Mouse (Mus musculus): ENCODE data around the gene Sumf1. TPM values are rescaled to one million over a fixed set of nuclear protein-coding genes. Genes with fewer than 3 reads are reported as not detected.

The Sumf1 gene
- total and polyA plus RNA-seq, 2 experiments from 2014 or later, result 13.7 to 23.0 TPM

GRCm38 (mm10) chr6:108228601-108229000, 43.2 kb upstream of the Sumf1 start:
- Histone ChIP-seq H3K4me2 (ENCODE audit: low read depth, low read length, poor library complexity, severe bottlenecking) (no peak overlapping the region), H3K27ac (ENCODE audit: low read depth, low read length) (no peak overlapping the region), H3K4me3 (ENCODE audit: low read depth, low read length) (no peak overlapping the region), H3K4me1 (ENCODE audit: insufficient read depth, low read length) (no peaks in the 10 kb centered on the region), H3K27me3 (ENCODE audit: insufficient read depth, low read length) (no peaks in the 10 kb centered on the region), H3K9me3 (ENCODE audit: low read length) (no peaks in the 10 kb centered on the region), H3K36me3 (ENCODE audit: insufficient read depth, low read length) (no peaks in the 10 kb centered on the region), H3K9ac (replicated peaks; ENCODE audit: low read length, poor library complexity, severe bottlenecking) (no peak overlapping the region)
- ATAC-seq (ENCODE audit: low FRiP score) (no peak), DNase-seq (ENCODE audit: low spot score) (no peak)
- WGBS, result 15% methylated on average over 2 of the region's 2 CpGs
- no peak for TF ChIP-seq CTCF (IDR thresholded peaks at IDR 0.05)

DNA sequence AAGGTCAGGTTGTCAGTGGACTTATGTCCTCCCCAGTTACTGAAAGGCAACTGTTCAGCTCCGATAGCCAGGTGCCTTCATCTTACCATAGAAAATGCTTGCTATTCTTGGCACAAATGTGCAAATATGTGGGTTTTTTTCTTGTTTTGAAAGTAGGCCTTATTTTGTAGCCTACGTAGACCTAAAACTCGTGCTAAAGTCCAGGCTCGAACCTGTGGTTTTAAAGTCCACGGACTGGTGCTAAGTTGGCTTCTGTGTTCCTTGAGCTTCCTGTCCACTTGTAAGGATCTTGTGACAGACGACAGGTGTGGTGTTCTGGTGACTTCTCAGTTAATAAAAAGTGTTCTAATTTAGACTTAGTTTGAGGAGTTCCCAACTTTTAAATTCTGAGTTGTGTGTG, 42.7 kb upstream of the Sumf1 start:
- Histone ChIP-seq H3K27ac (ENCODE audit: low read depth, low read length) (no peak overlapping the region), H3K4me3 (ENCODE audit: low read depth, low read length) (no peak overlapping the region), H3K9ac (replicated peaks; ENCODE audit: low read length, poor library complexity, severe bottlenecking) (no peak overlapping the region), H3K9me3 (ENCODE audit: low read length) (no peaks in the 10 kb centered on the region), H3K4me1 (ENCODE audit: insufficient read depth, low read length) (no peaks in the 10 kb centered on the region), H3K36me3 (ENCODE audit: insufficient read depth, low read length) (no peaks in the 10 kb centered on the region), H3K27me3 (ENCODE audit: insufficient read depth, low read length) (no peaks in the 10 kb centered on the region), H3K4me2 (ENCODE audit: low read depth, low read length, poor library complexity, severe bottlenecking) (no peak overlapping the region)
- no peak for DNase-seq (ENCODE audit: low spot score)
- 79% methylated on average over 6 of the region's 6 CpGs for WGBS
- ATAC-seq (ENCODE audit: low FRiP score), result no peak
- no peak for TF ChIP-seq CTCF (IDR thresholded peaks at IDR 0.05)

- Histone ChIP-seq H3K4me2 (ENCODE audit: low read depth, low read length, poor library complexity, severe bottlenecking) (no peak overlapping the region), H3K9me3 (ENCODE audit: low read length) (no peaks in the 10 kb centered on the region), H3K27me3 (ENCODE audit: insufficient read depth, low read length) (no peaks in the 10 kb centered on the region), H3K4me1 (ENCODE audit: insufficient read depth, low read length) (no peaks in the 10 kb centered on the region), H3K36me3 (ENCODE audit: insufficient read depth, low read length) (no peaks in the 10 kb centered on the region), H3K27ac (ENCODE audit: low read depth, low read length) (no peak overlapping the region), H3K4me3 (ENCODE audit: low read depth, low read length) (no peak overlapping the region), H3K9ac (replicated peaks; ENCODE audit: low read length, poor library complexity, severe bottlenecking) (no peak overlapping the region)
- no peak for DNase-seq (ENCODE audit: low spot score)
- TF ChIP-seq CTCF (IDR thresholded peaks at IDR 0.05), result no peak
- WGBS, result 84% methylated on average over 6 of the region's 6 CpGs
- no peak for ATAC-seq (ENCODE audit: low FRiP score)
These were observed 42.1 kb upstream of the Sumf1 start for GRCm38 (mm10) chr6:108227461-108227860.

GRCm38 (mm10) chr6:108226230-108226629, 40.8 kb upstream of the Sumf1 start:
- no peak for TF ChIP-seq CTCF (IDR thresholded peaks at IDR 0.05)
- no peaks in the 10 kb centered on the region for H3K36me3 ChIP-seq (ENCODE audit: insufficient read depth, low read length)
- H3K9ac ChIP-seq (replicated peaks; ENCODE audit: low read length, poor library complexity, severe bottlenecking), result no peak overlapping the region
- H3K27ac ChIP-seq (ENCODE audit: low read depth, low read length), result no peak overlapping the region
- H3K4me3 ChIP-seq (ENCODE audit: low read depth, low read length), result no peak overlapping the region
- H3K4me1 ChIP-seq (ENCODE audit: insufficient read depth, low read length), result no peaks in the 10 kb centered on the region
- no peaks in the 10 kb centered on the region for H3K27me3 ChIP-seq (ENCODE audit: insufficient read depth, low read length)
- H3K4me2 ChIP-seq (ENCODE audit: low read depth, low read length, poor library complexity, severe bottlenecking), result no peak overlapping the region
- WGBS, result 80% methylated on average over 7 of the region's 7 CpGs
- DNase-seq (ENCODE audit: low spot score), result no peak
- no peak for ATAC-seq (ENCODE audit: low FRiP score)
- no peaks in the 10 kb centered on the region for H3K9me3 ChIP-seq (ENCODE audit: low read length)

GRCm38 (mm10) chr6:108225027-108225426, 39.6 kb upstream of the Sumf1 start:
- Histone ChIP-seq H3K4me3 (ENCODE audit: low read depth, low read length) (no peak overlapping the region), H3K4me1 (ENCODE audit: insufficient read depth, low read length) (no peaks in the 10 kb centered on the region), H3K27me3 (ENCODE audit: insufficient read depth, low read length) (no peaks in the 10 kb centered on the region), H3K9me3 (ENCODE audit: low read length) (no peaks in the 10 kb centered on the region), H3K36me3 (ENCODE audit: insufficient read depth, low read length) (no peaks in the 10 kb centered on the region), H3K27ac (ENCODE audit: low read depth, low read length) (no peak overlapping the region), H3K4me2 (ENCODE audit: low read depth, low read length, poor library complexity, severe bottlenecking) (no peak overlapping the region), H3K9ac (replicated peaks; ENCODE audit: low read length, poor library complexity, severe bottlenecking) (no peak overlapping the region)
- TF ChIP-seq CTCF (IDR thresholded peaks at IDR 0.05), result no peak
- no peak for DNase-seq (ENCODE audit: low spot score)
- 95% methylated on average over 2 of the region's 2 CpGs for WGBS
- no peak for ATAC-seq (ENCODE audit: low FRiP score)

DNA sequence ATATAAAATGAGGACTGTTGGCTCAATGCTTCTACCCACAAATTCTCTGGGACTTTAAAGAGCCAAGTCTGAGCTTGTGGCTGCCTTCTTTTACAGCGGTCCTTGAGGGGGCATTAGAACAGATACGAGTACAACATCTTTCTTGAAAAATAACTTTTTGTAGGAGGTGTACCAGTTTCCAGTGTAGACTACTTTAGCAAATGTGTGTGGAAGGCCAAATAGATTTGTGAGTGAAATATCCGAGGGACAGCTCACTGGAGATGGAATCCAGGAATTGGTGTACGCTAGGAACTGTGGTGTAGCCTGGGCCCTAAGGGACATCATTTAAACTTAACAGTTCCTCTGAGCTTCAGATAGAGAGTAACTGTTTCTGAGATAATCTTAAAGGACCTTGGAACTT, 39.0 kb upstream of the Sumf1 start:
- no peak overlapping the region for H3K4me3 ChIP-seq (ENCODE audit: low read depth, low read length)
- H3K9me3 ChIP-seq (ENCODE audit: low read length), result no peaks in the 10 kb centered on the region
- WGBS, result 97% methylated on average over 4 of the region's 4 CpGs

More for the DNA sequence above, 39.0 kb upstream of the Sumf1 start:
- no peaks in the 10 kb centered on the region for H3K36me3 ChIP-seq (ENCODE audit: insufficient read depth, low read length)
- no peak overlapping the region for H3K4me2 ChIP-seq (ENCODE audit: low read depth, low read length, poor library complexity, severe bottlenecking)
- no peaks in the 10 kb centered on the region for H3K27me3 ChIP-seq (ENCODE audit: insufficient read depth, low read length)
- no peak for DNase-seq (ENCODE audit: low spot score)
- H3K9ac ChIP-seq (replicated peaks; ENCODE audit: low read length, poor library complexity, severe bottlenecking), result no peak overlapping the region
- no peaks in the 10 kb centered on the region for H3K4me1 ChIP-seq (ENCODE audit: insufficient read depth, low read length)
- H3K27ac ChIP-seq (ENCODE audit: low read depth, low read length), result no peak overlapping the region
- ATAC-seq (ENCODE audit: low FRiP score), result no peak
- no peak for TF ChIP-seq CTCF (IDR thresholded peaks at IDR 0.05)
